Comparison of ENCODE assay signal across 8 mouse cellular contexts in genomic region chr9:114779984-114780745, GRCm38 (mm10). TPM values are rescaled to one million over a fixed set of nuclear protein-coding genes. Genes with fewer than 3 reads are reported as not detected.
DNase-seq lines count a peak whose midpoint lies in the region; ATAC-seq lines count a peak whose summit lies in the region.

No protein-coding gene starts in this region.

- WGBS in forebrain, embryonic 11.5 days, result 34% methylated on average over 23 of the region's 23 CpGs
- 20% methylated on average over 23 of the region's 23 CpGs for WGBS in limb, embryonic 12.5 days

- peak overlapping the region; percentile 78 for H3K9ac ChIP-seq in forebrain, embryonic 11.5 days (ENCODE audit: low read length)
- peak overlapping the region; percentile 87 for H3K9ac ChIP-seq in limb, embryonic 12.5 days (replicated peaks)

- no peaks in the 10 kb centered on the region for H3K36me3 ChIP-seq in forebrain, embryonic 11.5 days (ENCODE audit: control insufficient read depth, insufficient read depth, low read length)
- H3K36me3 ChIP-seq in limb, embryonic 12.5 days, result no peaks in the 10 kb centered on the region

- H3K4me3 ChIP-seq in forebrain, embryonic 11.5 days (ENCODE audit: low read depth, low read length), result peak overlapping the region; percentile 56
- peak overlapping the region; percentile 69 for H3K4me3 ChIP-seq in limb, embryonic 12.5 days (replicated peaks)

- no peaks in the 10 kb centered on the region for H3K9me3 ChIP-seq in forebrain, embryonic 11.5 days (ENCODE audit: control insufficient read depth, low read length)
- no peaks in the 10 kb centered on the region for H3K9me3 ChIP-seq in limb, embryonic 12.5 days

- DNase-seq in thymus, postnatal 0 days (ENCODE audit: low spot score), result peak; percentile 29
- no peak for DNase-seq in thymus, postnatal 10 days (ENCODE audit: low spot score in 2 of 2)
- DNase-seq in forebrain, embryonic 11.5 days (ENCODE audit: low spot score), result peak; percentile 66
- peak; percentile 38 for DNase-seq in retina, embryonic 14.5 days (ENCODE audit: low spot score)
- DNase-seq in left cerebral cortex, adult 18-20 months (ENCODE audit: low spot score in 2 of 2), result no peak
- no peak for DNase-seq in cerebellum, adult 11-12 months
- DNase-seq in frontal cortex, postnatal 10 days (ENCODE audit: low spot score in 2 of 2), result no peak

- 0 out of 2 replicates have a peak, but pooled peaks have one; percentile 26 for ATAC-seq in forebrain, embryonic 11.5 days (replicated peaks; ENCODE audit: low FRiP score)
- ATAC-seq in limb, embryonic 12.5 days (ENCODE audit: insufficient number of reproducible peaks, insufficient read depth, low FRiP score, low TSS enrichment, low read depth), result no peak

- H3K4me1 ChIP-seq in forebrain, embryonic 11.5 days (replicated peaks; ENCODE audit: control insufficient read depth, insufficient read depth, low read length), result peaks cover 5% of the 10 kb centered on the region; the same call in 1 of the 2 replicates
- H3K4me1 ChIP-seq in limb, embryonic 12.5 days (replicated peaks), result peaks cover 26% of the 10 kb centered on the region

- no peak overlapping the region for H3K27ac ChIP-seq in forebrain, embryonic 11.5 days (ENCODE audit: low read depth, low read length)
- H3K27ac ChIP-seq in limb, embryonic 12.5 days, result peak overlapping the region; percentile 85; the same call in 1 of the 2 replicates

- H3K4me2 ChIP-seq in forebrain, embryonic 11.5 days (ENCODE audit: low read depth, low read length, severe bottlenecking), result peak overlapping the region; percentile 98
- peak overlapping the region; percentile 89 for H3K4me2 ChIP-seq in limb, embryonic 12.5 days

- 0 out of 2 replicates have a peak, but pooled peaks cover 2% of the 10 kb centered on the region for H3K27me3 ChIP-seq in forebrain, embryonic 11.5 days (ENCODE audit: control insufficient read depth, insufficient read depth, low read length)
- no peaks in the 10 kb centered on the region for H3K27me3 ChIP-seq in limb, embryonic 12.5 days

RNA-seq across cellular contexts. Expression of gene Cmtm7, which starts 1.5 kb away (rescaled TPM):
- polyA plus RNA-seq in thymus, postnatal 0 days (2015; fragmentation: Nextera tagmentation; extraction: Ambion mirVana), result 299 and 301 TPM in 2 replicates
- polyA plus RNA-seq in forebrain, embryonic 11.5 days (2014; fragmentation: Nextera tagmentation; extraction: Ambion mirVana), result 50.6 and 63.5 TPM in 2 replicates
- 78.6 and 80.9 TPM in 2 replicates for polyA plus RNA-seq in limb, embryonic 12.5 days (2016; fragmentation: Nextera tagmentation; extraction: Ambion mirVana)
- 1 to 10 TPM; 3.6 to 5.0 TPM for total RNA-seq in left cerebral cortex, adult 18-20 months (2021)

RNA-seq across cellular contexts. Expression of gene Cmtm6, which starts 49.2 kb away (rescaled TPM):
- 92.2 and 93.4 TPM in 2 replicates for polyA plus RNA-seq in thymus, postnatal 0 days (2015; fragmentation: Nextera tagmentation; extraction: Ambion mirVana)
- 26.9 and 27.2 TPM in 2 replicates for polyA plus RNA-seq in forebrain, embryonic 11.5 days (2014; fragmentation: Nextera tagmentation; extraction: Ambion mirVana)
- 24.9 and 26.1 TPM in 2 replicates for polyA plus RNA-seq in limb, embryonic 12.5 days (2016; fragmentation: Nextera tagmentation; extraction: Ambion mirVana)
- 10 to 100 TPM; 20.2 to 23.7 TPM for total RNA-seq in left cerebral cortex, adult 18-20 months (2021)

Comparison
In these comparisons a context has a peak if more than half of its experiments do, and no peak if none do; other contexts are left out.
1. DNase-seq: peak in thymus, postnatal 0 days (single experiment), forebrain, embryonic 11.5 days (single experiment) and retina, embryonic 14.5 days (single experiment); none in thymus, postnatal 10 days (0 of 2), left cerebral cortex, adult 18-20 months (0 of 2), cerebellum, adult 11-12 months (single experiment) and frontal cortex, postnatal 10 days (0 of 2).